8 mouse cellular contexts compared by ENCODE assay signal in the genomic region with DNA sequence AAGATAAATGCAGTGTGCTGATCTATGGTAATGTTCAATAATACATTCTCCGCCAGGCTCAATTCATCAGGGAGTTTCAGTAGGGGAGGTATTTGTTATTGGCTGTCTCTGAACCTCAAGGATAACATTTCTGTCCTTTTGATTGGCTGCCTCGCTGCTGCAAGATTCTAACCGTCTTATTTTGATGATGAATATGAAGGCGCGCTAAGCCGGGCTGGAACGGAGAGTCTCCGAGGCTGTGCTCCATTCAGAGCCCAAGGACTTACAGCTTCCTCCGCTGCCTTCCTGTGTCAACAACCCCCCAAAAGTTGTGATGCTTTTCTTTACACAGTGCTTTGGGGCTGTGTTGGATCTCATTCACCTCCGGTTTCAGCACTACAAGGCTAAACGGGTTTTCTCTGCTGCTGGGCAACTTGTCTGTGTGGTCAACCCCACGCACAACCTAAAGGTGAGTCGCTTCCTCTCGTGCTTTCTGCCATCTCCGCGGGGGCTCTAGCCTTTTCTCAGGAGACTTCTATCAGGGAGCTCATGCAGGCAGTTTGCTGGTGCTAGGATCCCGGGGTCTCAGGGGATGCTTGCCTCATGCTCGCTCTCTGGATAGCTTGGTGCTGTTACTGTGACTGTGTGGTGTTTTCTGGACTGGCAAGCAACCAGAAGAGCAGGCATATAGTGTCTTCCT. TPM values are rescaled to one million over a fixed set of nuclear protein-coding genes. Genes with fewer than 3 reads are reported as not detected.
DNase-seq lines count a peak whose midpoint lies in the region; ATAC-seq and TF ChIP-seq lines count a peak whose summit lies in the region.

A gene (plus strand): TSS at position 240 of the 679 bp plus-strand sequence.

- H3K4me3 ChIP-seq in lung, embryonic 15.5 days = peak within 1 kb of the TSS; percentile 18
- no peak within 1 kb of the TSS for H3K4me3 ChIP-seq in lung, adult 2 months (replicated peaks; ENCODE audit: extremely low read depth, low read depth, low read length)
- peak within 1 kb of the TSS; percentile 49 for H3K4me3 ChIP-seq in midbrain, postnatal 0 days (ENCODE audit: low read depth, low read length)

- H3K9ac ChIP-seq in lung, embryonic 15.5 days = no peak within 1 kb of the TSS
- peak within 1 kb of the TSS; percentile 44 for H3K9ac ChIP-seq in midbrain, postnatal 0 days (replicated peaks; ENCODE audit: low read length, poor library complexity, severe bottlenecking)

- H3K27me3 ChIP-seq in lung, embryonic 15.5 days = peaks cover 11% of the 10 kb centered on the region; the same call in 1 of the 2 replicates
- H3K27me3 ChIP-seq in midbrain, postnatal 0 days (ENCODE audit: insufficient read depth, low read length) = no peaks in the 10 kb centered on the region

- H3K36me3 ChIP-seq in lung, embryonic 15.5 days = no peaks in the 10 kb centered on the region
- no peaks in the 10 kb centered on the region for H3K36me3 ChIP-seq in midbrain, postnatal 0 days (ENCODE audit: insufficient read depth, low read length)

- TF ChIP-seq CTCF in lung, adult 2 months (IDR thresholded peaks at IDR 0.05; ENCODE audit: insufficient read depth, low read length) = no peak
- TF ChIP-seq CTCF in midbrain, postnatal 0 days (IDR thresholded peaks at IDR 0.05) = no peak

- H3K4me1 ChIP-seq in lung, embryonic 15.5 days = peaks cover 3% of the 10 kb centered on the region
- 0 out of 2 replicates have a peak, but pooled peaks cover 2% of the 10 kb centered on the region for H3K4me1 ChIP-seq in lung, adult 2 months (ENCODE audit: control insufficient read depth, insufficient read depth, low read length)
- H3K4me1 ChIP-seq in midbrain, postnatal 0 days (ENCODE audit: insufficient read depth, low read length) = peaks cover 4% of the 10 kb centered on the region; the same call in 1 of the 2 replicates

- H3K27ac ChIP-seq in lung, embryonic 15.5 days = no peak within 1 kb of the TSS
- H3K27ac ChIP-seq in midbrain, postnatal 0 days (ENCODE audit: low read depth, low read length) = peak within 1 kb of the TSS; percentile 62

- WGBS in lung, embryonic 15.5 days = 9% methylated on average over 18 of the region's 18 CpGs
- 10% methylated on average over 18 of the region's 18 CpGs for WGBS in lung, adult 2 months
- WGBS in midbrain, postnatal 0 days = 5% methylated on average over 18 of the region's 18 CpGs

- H3K9me3 ChIP-seq in lung, embryonic 15.5 days = no peaks in the 10 kb centered on the region
- H3K9me3 ChIP-seq in midbrain, postnatal 0 days (ENCODE audit: low read length) = no peaks in the 10 kb centered on the region

- no peak for TF ChIP-seq POLR2A in lung, adult 2 months (IDR thresholded peaks at IDR 0.05; ENCODE audit: borderline replicate concordance, extremely low read depth, low read depth, low read length)

- ATAC-seq in lung, embryonic 15.5 days (ENCODE audit: borderline replicate concordance, extremely low read depth, low FRiP score, low TSS enrichment) = no peak
- ATAC-seq in midbrain, postnatal 0 days (ENCODE audit: low FRiP score) = peak; percentile 65
- ATAC-seq in monocyte, adult 5-6 weeks (replicated peaks; ENCODE audit: insufficient number of reproducible peaks, low FRiP score, low TSS enrichment, poor library complexity, severe bottlenecking) = no peak

- DNase-seq in lung, adult 2 months = no peak
- DNase-seq in cerebellum, adult 9-10 months = peak; percentile 52
- peak; percentile 38 to 53 for DNase-seq in frontal cortex, postnatal 10 days (ENCODE audit: low spot score in 2 of 2)
- DNase-seq in left cerebral cortex, adult 8-10 months (ENCODE audit: low spot score in 2 of 2) = peak; percentile 46 to 65
- peak; percentile 80 for DNase-seq in midbrain, postnatal 0 days (ENCODE audit: low spot score)
- no peak for DNase-seq in urinary bladder, postnatal 14 days (ENCODE audit: low spot score)

- peak within 1 kb of the TSS; percentile 57 for H3K4me2 ChIP-seq in lung, embryonic 15.5 days
- peak within 1 kb of the TSS; percentile 90 for H3K4me2 ChIP-seq in midbrain, postnatal 0 days (ENCODE audit: low read depth, low read length, poor library complexity, severe bottlenecking)

RNA-seq across cellular contexts. Expression of the gene that starts here (rescaled TPM):
- not detected in 2 replicates for polyA plus RNA-seq in lung, embryonic 15.5 days (2015; fragmentation: Nextera tagmentation; extraction: Ambion mirVana)
- polyA plus RNA-seq in lung, adult 2 months (2012; rRNA removed) = 0.04 TPM in 1 of 2 replicates, not detected in the other
- 1 to 10 TPM; 4.3 to 5.5 (median 5.4) TPM for total RNA-seq in left cerebral cortex, adult 8-10 months (2022)
- 6.8 and 9.2 TPM in 2 replicates for total RNA-seq in midbrain, postnatal 0 days (2014; rRNA removed)
- 2.5 and 3.1 TPM in 2 replicates for polyA plus RNA-seq in midbrain, postnatal 0 days (2015; fragmentation: Nextera tagmentation; extraction: Ambion mirVana)
- total RNA-seq in monocyte, adult 5-6 weeks (2017) = not detected in 3 replicates

Comparison
In these comparisons a context has a peak if more than half of its experiments do, and no peak if none do; other contexts are left out.
1. DNase-seq: peak in cerebellum, adult 9-10 months (single experiment), frontal cortex, postnatal 10 days (2 of 2), left cerebral cortex, adult 8-10 months (2 of 2) and midbrain, postnatal 0 days (single experiment); none in lung, adult 2 months (single experiment) and urinary bladder, postnatal 14 days (single experiment).